Mouse (Mus musculus) ES-Bruce4 (cell line): ENCODE data around the gene Wars2.
A peak's percentile ranks its signal among the peaks of the same experiment; 100 is the strongest.

Experiments used
- CTCF ChIP-seq: IDR thresholded peaks from one replicate; pipeline ENCODE4 v1.8.1; 2011; ENCODE audit warnings: low read depth, low read length
- EP300 ChIP-seq: IDR thresholded peaks from 2 replicates; pipeline ENCODE4 v1.6.1; 2011; ENCODE audit warnings: low read depth, low read length; ENCODE audit not compliant: insufficient read depth
- POLR2A ChIP-seq: IDR thresholded peaks from one replicate; pipeline ENCODE4 v1.8.1; 2011; ENCODE audit warnings: low read length; ENCODE audit not compliant: insufficient read depth

DNA sequence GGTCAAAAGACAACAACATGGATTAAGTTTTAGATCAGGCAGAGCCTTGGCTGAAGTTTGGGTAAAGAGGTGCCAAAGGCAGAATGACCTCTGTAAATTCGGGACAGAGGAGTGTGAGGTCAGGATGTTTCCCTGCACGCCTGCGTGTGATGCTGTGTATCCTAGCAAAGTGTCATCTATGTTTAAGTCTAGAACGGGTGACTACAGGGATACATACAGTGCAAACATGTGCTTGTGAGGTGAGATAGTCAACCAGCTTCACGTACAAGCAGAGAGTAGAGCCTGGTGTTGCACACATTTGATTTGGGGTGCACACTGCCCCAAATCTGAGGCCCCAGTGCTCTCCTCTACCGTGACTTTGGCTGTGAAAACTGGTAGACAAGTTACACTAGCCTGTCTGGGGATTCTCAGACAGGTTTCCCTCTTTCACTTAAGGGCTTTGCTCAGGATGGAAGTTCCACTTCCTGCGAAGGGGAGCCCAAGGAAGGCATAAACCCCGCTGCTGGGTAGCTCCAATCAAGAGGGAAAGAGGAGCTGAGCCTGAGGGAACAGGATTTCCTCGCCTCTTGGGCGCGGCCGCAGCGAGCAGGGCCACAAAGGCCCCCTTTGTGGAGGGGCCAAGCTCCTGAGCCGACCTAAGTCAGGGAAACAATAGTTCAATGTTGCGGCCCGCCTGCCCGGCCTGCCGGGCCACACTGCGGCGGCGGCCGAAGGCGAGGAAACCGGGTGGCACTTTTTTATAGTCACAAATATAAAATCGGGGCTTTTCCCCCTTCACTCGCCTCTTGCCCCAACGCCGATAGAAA lies 107.3 kb downstream of the Wars2 start:
- TF ChIP-seq POLR2A (no peak), CTCF (no peak), EP300 (0 out of 2 replicates have a peak, but pooled peaks have one; percentile 40)
